Mouse (Mus musculus): Measurements from ENCODE around the gene Cyp3a13.
"Not testable (repeated sequence)": the region's sequence is repeated elsewhere in the genome, so short reads cannot be mapped to it uniquely, and the experiment has no call there.

Gene Cyp3a13

GRCm38 (mm10) chr5:137921532-137921931, at the start of gene Cyp3a13:
Gene Cyp3a13, minus strand, starts transcription at chr5:137921619.
- no peak for DNase-seq

GRCm38 (mm10) chr5:137966492-137966891, 45.1 kb upstream of the Cyp3a13 start:
- peak; percentile 14 for DNase-seq

- DNase-seq = peak; percentile 15
These were observed 41.5 kb upstream of the Cyp3a13 start, which contains the start of gene Gjc3 for GRCm38 (mm10) chr5:137962945-137963344. Gene Gjc3, minus strand, starts transcription at chr5:137963098.

DNA sequence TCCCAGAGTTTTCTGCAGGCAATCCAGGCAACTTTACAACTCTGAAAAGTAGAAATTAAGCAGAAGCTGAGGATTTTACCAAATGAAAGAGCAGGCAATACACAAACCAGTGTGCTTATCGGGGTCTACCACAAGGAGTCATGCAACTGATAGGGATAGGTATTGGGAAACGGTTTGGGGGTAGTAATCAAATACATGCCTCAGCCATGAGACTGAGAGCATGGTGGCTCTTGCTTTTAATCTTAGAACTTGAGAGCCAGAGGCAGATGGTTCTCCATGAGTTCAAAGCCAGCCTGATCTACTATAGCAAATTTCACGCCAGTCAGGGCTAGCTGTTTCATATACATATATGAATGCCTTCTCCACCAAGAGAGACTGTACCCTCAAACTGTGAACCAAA, 35.0 kb upstream of the Cyp3a13 start:
- DNase-seq = no peak

GRCm38 (mm10) chr5:137951218-137951617, 29.8 kb upstream of the Cyp3a13 start:
- DNase-seq = peak; percentile 7

DNA sequence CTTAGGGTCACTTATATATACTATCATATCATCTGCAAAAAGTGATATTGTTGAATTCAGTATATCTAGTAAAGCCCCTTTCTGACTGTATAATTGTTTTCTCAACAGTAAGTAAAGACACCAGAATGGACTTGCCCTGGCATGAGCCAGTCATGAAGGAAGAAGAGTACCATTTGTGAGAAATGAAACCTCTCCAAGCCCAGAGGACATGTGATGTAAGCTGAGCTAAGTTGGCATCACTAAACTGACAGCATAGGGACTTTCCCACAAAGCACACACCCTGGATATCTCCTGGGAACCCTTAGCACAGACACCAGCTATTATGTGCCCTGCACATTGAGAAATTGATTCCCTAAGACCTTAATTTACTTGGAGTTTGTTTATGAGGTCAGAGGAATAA, 25.9 kb upstream of the Cyp3a13 start:
- DNase-seq = no peak

DNA sequence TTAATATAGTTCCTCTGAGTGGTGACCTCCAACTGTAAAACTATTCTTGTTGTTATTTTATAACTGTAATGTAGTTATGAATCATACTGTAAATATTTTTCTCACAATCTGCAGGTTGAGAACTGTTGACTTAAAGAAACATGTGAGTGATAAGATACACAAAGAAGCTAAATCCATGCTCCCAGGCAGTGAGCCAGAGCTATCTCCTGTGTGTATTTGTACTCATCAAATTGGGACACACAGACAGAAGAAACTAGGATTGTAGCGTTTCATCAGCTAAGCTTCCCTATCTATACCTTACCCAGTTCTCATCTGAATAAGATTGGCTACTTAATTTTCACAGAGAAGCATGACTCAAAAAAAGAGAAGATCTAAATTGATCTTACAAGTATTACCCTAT, 21.7 kb upstream of the Cyp3a13 start:
- no peak for DNase-seq

GRCm38 (mm10) chr5:137940948-137941347, 19.5 kb upstream of the Cyp3a13 start:
- no peak for DNase-seq

GRCm38 (mm10) chr5:137937238-137937637, 15.8 kb upstream of the Cyp3a13 start:
- DNase-seq = no peak

- DNase-seq = no peak
These were observed 15.1 kb upstream of the Cyp3a13 start for GRCm38 (mm10) chr5:137936486-137936885.

DNA sequence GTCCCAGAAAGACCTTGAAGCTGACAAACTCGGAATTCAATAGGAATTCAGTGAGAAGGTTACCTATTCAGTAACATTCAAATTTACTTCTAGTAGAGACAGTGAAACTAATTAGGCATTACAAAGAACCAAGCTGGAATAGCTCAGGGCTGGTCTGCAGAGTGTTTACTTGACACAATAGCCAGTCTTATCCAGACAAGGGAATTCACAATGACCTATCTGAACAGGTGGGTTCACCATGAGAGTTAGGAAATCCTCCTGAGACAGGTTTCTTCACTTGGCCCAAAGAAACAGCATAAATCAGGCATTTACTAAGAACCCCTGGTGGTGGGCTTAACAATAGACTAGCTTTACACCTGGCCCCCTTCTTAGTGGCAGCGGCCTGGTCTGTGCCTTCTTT, 12.5 kb upstream of the Cyp3a13 start:
- DNase-seq = not testable (repeated sequence)

DNA sequence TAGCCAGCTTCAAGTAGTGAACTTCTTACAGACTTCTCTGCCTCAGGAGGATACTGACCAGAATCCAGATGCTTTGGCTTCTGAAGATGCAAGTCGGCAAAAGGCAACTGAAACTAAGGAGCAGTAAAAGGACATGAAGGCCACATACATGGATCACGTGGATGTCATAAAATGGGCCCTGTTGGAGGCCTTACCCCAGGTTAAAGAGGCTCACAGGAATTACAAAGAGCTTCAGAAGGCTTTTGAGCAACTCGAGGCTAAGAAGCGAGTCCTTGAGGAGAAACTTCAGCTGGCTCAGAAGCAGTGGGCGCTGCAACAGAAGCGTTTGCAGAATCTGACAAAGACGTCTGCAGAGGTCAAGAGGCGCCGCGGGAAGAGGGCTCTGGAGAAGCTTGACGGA, 7.0 kb upstream of the Cyp3a13 start:
- no peak for DNase-seq

DNA sequence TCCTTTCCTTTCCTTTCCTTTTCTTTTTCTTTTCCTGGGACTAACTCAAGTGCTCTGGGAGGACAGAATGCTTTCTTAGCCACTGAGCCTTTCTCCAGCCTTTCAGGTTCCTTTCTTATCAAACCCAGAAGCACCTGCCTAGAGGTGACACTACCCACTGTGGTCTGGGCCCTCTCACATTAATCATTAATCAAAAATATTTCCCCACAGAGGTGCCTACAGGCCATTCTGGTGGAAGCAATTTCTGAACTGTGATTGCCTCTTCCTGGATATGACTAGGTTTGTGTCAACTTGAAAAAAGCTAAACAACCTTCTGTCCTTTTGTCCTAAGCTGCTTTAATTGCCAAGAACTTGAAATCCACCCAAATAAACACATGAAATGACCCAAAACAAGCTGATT, 752 bp upstream of the Cyp3a13 start:
- no peak for DNase-seq

DNA sequence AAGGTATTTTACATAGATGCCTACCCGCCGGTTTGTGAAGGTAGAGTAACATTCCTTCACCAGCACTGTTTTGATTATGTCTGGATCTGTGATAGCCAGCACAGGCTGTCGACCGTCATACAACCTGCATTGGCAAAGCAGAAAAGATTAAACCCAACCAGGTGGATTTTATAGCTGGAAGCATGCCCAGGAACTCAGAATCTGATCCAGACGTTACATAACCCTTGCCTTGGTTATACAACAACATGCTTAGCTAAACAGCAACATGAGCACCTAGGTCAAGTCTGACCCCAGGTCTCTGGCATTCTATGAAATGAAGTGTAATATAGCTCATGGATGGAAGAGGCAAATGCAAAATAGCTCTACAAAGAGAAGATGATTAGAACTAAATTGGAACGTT, 5.9 kb downstream of the Cyp3a13 start:
- DNase-seq = peak; percentile 73

DNA sequence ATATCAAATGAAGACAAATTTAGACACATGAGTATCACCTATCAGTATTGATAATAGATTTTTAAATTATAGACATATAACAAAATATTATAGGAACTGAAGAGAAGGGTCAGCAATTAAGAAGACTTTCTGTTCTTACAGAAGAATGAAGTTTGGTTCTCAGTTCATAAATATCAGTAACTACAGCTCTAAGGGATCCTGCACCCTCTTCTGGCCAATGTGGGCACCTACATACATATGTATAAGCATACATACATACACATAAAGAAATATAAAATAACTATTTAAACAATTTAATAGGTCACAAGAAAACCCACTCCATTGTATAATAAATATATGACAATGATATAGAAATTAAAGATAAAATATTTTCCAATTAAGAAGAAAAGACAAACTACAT, 6.9 kb downstream of the Cyp3a13 start:
- no peak for DNase-seq

DNA sequence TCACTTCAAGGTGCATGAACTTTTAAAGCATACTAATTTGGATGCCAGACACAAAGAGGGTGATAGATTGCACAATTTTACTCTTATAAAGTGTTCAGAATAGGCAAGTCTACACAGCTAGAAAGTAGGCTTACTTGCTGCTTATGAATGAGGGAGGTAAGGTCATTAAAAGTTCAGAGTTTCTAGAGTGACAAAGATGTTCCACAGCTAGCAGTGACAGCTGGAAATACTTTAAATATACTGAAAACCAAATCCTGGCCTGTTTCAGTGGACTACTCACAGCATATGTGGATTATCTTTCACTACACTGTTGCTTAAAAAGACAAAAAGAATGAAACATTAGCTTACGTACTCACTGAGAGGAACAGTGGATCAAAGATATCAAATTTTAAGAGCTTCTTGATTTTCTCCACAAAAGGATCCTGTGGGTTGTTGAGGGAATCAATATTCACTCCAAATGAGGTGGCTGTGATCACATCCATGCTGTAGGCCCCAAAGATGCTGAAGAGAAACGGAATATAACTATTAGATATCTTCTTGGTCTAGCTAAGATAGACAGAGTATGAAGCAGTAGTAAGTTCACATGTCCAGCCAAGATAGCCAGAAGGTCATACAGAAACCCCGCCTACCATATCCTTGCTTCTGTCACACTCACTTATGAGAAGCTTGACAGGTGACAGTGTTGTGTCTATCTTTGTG, 11.7 kb downstream of the Cyp3a13 start:
- DNase-seq = no peak

- DNase-seq = no peak
These were observed 23.6 kb downstream of the Cyp3a13 start for GRCm38 (mm10) chr5:137897812-137898211.

DNA sequence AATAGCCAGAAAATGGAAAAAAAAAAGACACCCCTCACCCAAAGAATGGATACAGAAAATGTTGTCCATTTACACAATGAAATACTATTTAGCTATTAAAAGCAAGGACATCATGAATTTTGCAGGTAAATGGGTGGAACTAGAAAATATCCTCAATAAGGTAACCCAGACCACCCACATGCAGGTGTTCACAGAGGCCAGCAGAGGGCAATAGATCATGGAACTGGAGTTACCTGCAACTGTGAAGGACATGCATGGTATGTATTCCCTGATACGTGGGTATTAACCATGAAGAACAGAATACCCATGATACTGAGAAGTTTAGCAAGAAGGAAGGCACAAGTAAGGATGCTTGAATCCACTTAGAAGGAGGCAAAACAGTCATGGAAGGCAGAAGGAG, 28.5 kb downstream of the Cyp3a13 start:
- DNase-seq = no peak

GRCm38 (mm10) chr5:137887666-137888065, 33.8 kb downstream of the Cyp3a13 start:
- DNase-seq = no peak

DNA sequence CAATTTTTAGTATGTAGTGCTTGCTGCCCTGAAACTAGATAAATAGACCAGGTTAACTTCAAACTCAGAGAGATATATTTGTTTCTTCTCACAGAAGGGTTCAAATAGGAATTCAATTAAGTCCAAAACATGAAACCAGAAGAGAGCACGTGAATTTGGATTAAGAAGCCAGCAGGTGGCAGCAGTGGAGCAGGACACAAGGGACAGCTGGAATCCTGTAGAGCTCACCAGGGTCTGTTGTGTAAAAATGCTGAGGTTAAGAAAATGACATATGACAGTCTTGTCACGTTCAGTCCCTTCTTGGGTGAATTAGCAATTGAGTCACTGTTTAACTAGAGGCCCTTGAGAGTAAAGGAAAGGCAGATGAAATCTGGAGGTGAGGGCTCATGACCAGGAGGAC, 35.5 kb downstream of the Cyp3a13 start:
- peak; percentile 5 for DNase-seq

- DNase-seq = no peak
These were observed 38.1 kb downstream of the Cyp3a13 start for GRCm38 (mm10) chr5:137883345-137883744.

DNA sequence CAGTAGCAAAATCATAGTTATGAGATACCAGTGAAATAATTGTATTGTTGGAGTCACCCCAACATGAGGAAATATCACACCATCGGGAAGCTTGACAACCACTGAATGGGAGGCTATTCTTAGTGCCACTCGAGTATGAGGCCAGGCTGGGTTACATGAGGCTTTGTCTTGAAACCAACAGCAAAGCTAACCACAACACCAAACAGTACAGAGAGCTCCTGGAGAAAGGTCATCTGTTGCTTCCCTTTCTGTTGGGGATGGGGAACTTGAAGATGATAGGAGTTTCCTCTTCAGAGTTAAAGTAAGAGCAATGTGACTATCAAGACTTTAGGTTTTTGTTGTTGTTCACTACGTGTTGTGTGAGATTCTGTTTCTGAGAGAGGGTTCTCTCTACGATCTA, 38.5 kb downstream of the Cyp3a13 start:
- no peak for DNase-seq

DNA sequence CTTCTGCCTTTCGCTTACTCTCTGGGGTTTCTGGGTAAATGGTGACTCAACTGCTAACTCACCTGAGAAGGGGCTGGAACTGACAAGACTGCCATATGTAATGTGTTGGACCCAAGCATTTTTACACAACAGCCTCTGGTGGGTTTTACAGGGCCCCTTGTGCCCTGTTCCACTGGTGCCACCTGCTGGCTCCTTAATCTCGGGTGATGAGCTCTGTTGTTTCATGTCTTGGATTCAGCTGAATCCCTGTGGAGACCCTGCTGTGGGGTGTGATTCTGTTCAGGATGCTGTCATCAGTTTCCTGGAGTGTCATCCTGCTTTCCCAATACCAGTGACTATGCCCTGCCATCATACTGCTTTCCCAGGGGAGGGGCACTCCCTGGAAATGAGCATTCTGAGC, 43.6 kb downstream of the Cyp3a13 start:
- DNase-seq = no peak

DNA sequence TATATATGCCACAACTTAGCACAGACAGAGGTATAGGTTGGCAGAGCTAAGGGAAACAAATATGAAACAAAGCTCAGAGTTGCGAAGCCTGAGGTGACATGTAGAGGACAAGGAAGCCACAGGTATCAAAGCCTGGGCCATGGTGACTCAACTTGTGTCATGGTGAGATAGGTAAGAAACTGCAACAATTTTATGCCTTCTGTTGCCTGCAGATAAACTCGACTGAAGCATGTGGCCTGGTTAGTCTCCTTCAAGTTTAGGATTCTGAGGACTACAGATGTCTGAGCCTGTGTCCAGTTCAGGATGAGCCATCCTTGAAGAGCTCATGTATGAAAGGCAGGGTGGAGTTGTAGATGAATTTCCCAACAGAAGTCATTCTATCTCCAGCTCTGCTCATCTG, 46.4 kb downstream of the Cyp3a13 start:
- no peak for DNase-seq

- not testable (repeated sequence) for DNase-seq
These were observed 49.1 kb downstream of the Cyp3a13 start for GRCm38 (mm10) chr5:137872381-137872702.

Measured in cerebellum, adult 11-12 months (tissue).